Mouse (Mus musculus) heart, adult 2 months (tissue): ENCODE results near the gene Gm10271.

Experiments used
- CTCF ChIP-seq: fragments of 200-600 bp; IDR thresholded peaks from 2 replicates; pipeline ENCODE4 v1.8.1; 2022; ENCODE audit warnings: antibody characterized with exemption, mild to moderate bottlenecking, moderate library complexity
- EP300 ChIP-seq: fragments of 200-500 bp; IDR thresholded peaks from 2 replicates; pipeline ENCODE4 v1.6.1; 2011; ENCODE audit warnings: low read depth, low read length, control low read depth; ENCODE audit not compliant: insufficient read depth
- POLR2A ChIP-seq: fragments of 200-500 bp; IDR thresholded peaks from 2 replicates; pipeline ENCODE4 v1.6.1; 2011; ENCODE audit warnings: mild to moderate bottlenecking, low read depth, low read length, control low read depth; ENCODE audit not compliant: insufficient read depth

GRCm38 (mm10) chr10:116986264-116987082, 14.1 kb upstream of the Gm10271 start, which contains the start of gene Best3:
- TF ChIP-seq POLR2A (no peak), CTCF (no peak), EP300 (no peak)
